ENCODE assay signal across 9 mouse cellular contexts in genomic region chr2:152412526-152413157, GRCm38 (mm10). TPM values are rescaled to one million over a fixed set of nuclear protein-coding genes. Genes with fewer than 3 reads are reported as not detected.
A peak's percentile ranks its signal among the peaks of the same experiment; 100 is the strongest.
DNase-seq lines count a peak whose midpoint lies in the region; ATAC-seq and TF ChIP-seq lines count a peak whose summit lies in the region.
"Had no signal": no experiment of that assay in that cellular context is flagged by ENCODE, and none has a peak within 500 bp of the region (broad histone marks: within the 10 kb centered on the region; RNA-seq: fewer than 3 reads in every experiment).

No protein-coding gene starts in this region.

- TF ChIP-seq EP300 in heart, postnatal 0 days (IDR thresholded peaks at IDR 0.05; ENCODE audit: low read depth): no peak

- peak overlapping the region; percentile 89 for H3K4me3 ChIP-seq in heart, postnatal 0 days (ENCODE audit: low read depth, low read length)
- H3K4me3 ChIP-seq in embryonic facial prominence, embryonic 13.5 days: peak overlapping the region; percentile 90
- peak overlapping the region; percentile 92 for H3K4me3 ChIP-seq in neural tube, embryonic 13.5 days

- H3K9ac ChIP-seq in heart, postnatal 0 days (replicated peaks; ENCODE audit: low read depth, low read length): peak overlapping the region; percentile 98
- peak overlapping the region; percentile 99 for H3K9ac ChIP-seq in embryonic facial prominence, embryonic 13.5 days
- peak overlapping the region; percentile 96 for H3K9ac ChIP-seq in neural tube, embryonic 13.5 days

- ATAC-seq in heart, postnatal 0 days (ENCODE audit: insufficient read depth, low read depth): no peak
- ATAC-seq in embryonic facial prominence, embryonic 13.5 days (ENCODE audit: insufficient number of reproducible peaks, insufficient read depth, low FRiP score, low TSS enrichment, low read depth): no peak
- ATAC-seq in neural tube, embryonic 13.5 days (ENCODE audit: low read depth): no peak

- no peaks in the 10 kb centered on the region for H3K36me3 ChIP-seq in heart, postnatal 0 days (replicated peaks; ENCODE audit: control insufficient read depth, insufficient read depth, low read length)
- H3K36me3 ChIP-seq in embryonic facial prominence, embryonic 13.5 days: no peaks in the 10 kb centered on the region
- H3K36me3 ChIP-seq in neural tube, embryonic 13.5 days: no peaks in the 10 kb centered on the region

- WGBS in heart, postnatal 0 days: 4% methylated on average over 15 of the region's 15 CpGs
- WGBS in embryonic facial prominence, embryonic 13.5 days: 2% methylated on average over 15 of the region's 15 CpGs
- 3% methylated on average over 15 of the region's 15 CpGs for WGBS in neural tube, embryonic 13.5 days

- peak overlapping the region; percentile 86 for H3K27ac ChIP-seq in heart, postnatal 0 days (ENCODE audit: low read depth)
- H3K27ac ChIP-seq in embryonic facial prominence, embryonic 13.5 days: peak overlapping the region; percentile 99
- peak overlapping the region; percentile 97 for H3K27ac ChIP-seq in neural tube, embryonic 13.5 days (replicated peaks)

- no peak for DNase-seq in heart, postnatal 0 days (ENCODE audit: low spot score)
- no peak for DNase-seq in heart, adult 9 months (ENCODE audit: low spot score in 2 of 2)
- peak; percentile 37 for DNase-seq in kidney, postnatal 10 days
- DNase-seq in B cell, adult 2 months: no peak
- DNase-seq in layer of hippocampus, postnatal 14 days (ENCODE audit: low spot score in 2 of 2): no peak
- DNase-seq in MN1 (ENCODE audit: low spot score): no peak

- H3K9me3 ChIP-seq in heart, postnatal 0 days (replicated peaks; ENCODE audit: control insufficient read depth, low read length): no peaks in the 10 kb centered on the region
- H3K9me3 ChIP-seq in embryonic facial prominence, embryonic 13.5 days: no peaks in the 10 kb centered on the region; the same call in none of the 2 replicates
- H3K9me3 ChIP-seq in neural tube, embryonic 13.5 days: no peaks in the 10 kb centered on the region

- peak overlapping the region; percentile 82 for H3K4me2 ChIP-seq in heart, postnatal 0 days (ENCODE audit: low read depth, low read length)
- peak overlapping the region; percentile 95 for H3K4me2 ChIP-seq in embryonic facial prominence, embryonic 13.5 days
- peak overlapping the region; percentile 98 for H3K4me2 ChIP-seq in neural tube, embryonic 13.5 days

- H3K4me1 ChIP-seq in heart, postnatal 0 days (ENCODE audit: control insufficient read depth, insufficient read depth): peaks cover 28% of the 10 kb centered on the region
- H3K4me1 ChIP-seq in embryonic facial prominence, embryonic 13.5 days: peaks cover 41% of the 10 kb centered on the region
- peaks cover 56% of the 10 kb centered on the region for H3K4me1 ChIP-seq in neural tube, embryonic 13.5 days (replicated peaks)

- no peaks in the 10 kb centered on the region for H3K27me3 ChIP-seq in heart, postnatal 0 days (ENCODE audit: control insufficient read depth, insufficient read depth, low read length)
- no peaks in the 10 kb centered on the region for H3K27me3 ChIP-seq in embryonic facial prominence, embryonic 13.5 days
- H3K27me3 ChIP-seq in neural tube, embryonic 13.5 days: no peaks in the 10 kb centered on the region

- no peak for TF ChIP-seq CTCF in heart, postnatal 0 days (IDR thresholded peaks at IDR 0.05; ENCODE audit: low read depth)

RNA-seq across cellular contexts. Expression of gene Zcchc3, which starts 2.2 kb away (rescaled TPM):
- 21.1 and 27.2 TPM in 2 replicates for total RNA-seq in heart, postnatal 0 days (2014; rRNA removed; ENCODE audit: low replicate concordance)
- 18.3 and 20.6 TPM in 2 replicates for polyA plus RNA-seq in heart, postnatal 0 days (2015; fragmentation: Nextera tagmentation; extraction: Ambion mirVana)
- 44.1 and 47.8 TPM in 2 replicates for polyA plus RNA-seq in embryonic facial prominence, embryonic 13.5 days (2015; fragmentation: Nextera tagmentation; extraction: Ambion mirVana)
- polyA plus RNA-seq in neural tube, embryonic 13.5 days (2015; fragmentation: Nextera tagmentation; extraction: Ambion mirVana): 21.5 and 24.5 TPM in 2 replicates
- total RNA-seq in layer of hippocampus, postnatal 14 days (2021): 10 to 100 TPM in 1 of 2 experiments, 1 to 10 TPM in 1; 9.8 to 10.8 TPM

RNA-seq across cellular contexts. Expression of gene 6820408C15Rik, which starts 2.7 kb away (rescaled TPM):
- 0.15 and 1.7 TPM in 2 replicates for total RNA-seq in heart, postnatal 0 days (2014; rRNA removed; ENCODE audit: low replicate concordance)
- polyA plus RNA-seq in heart, postnatal 0 days (2015; fragmentation: Nextera tagmentation; extraction: Ambion mirVana): 5.4 and 5.6 TPM in 2 replicates
- polyA plus RNA-seq in embryonic facial prominence, embryonic 13.5 days (2015; fragmentation: Nextera tagmentation; extraction: Ambion mirVana): 0.25 and 0.44 TPM in 2 replicates
- polyA plus RNA-seq in neural tube, embryonic 13.5 days (2015; fragmentation: Nextera tagmentation; extraction: Ambion mirVana): 0.67 and 0.83 TPM in 2 replicates
- total RNA-seq in layer of hippocampus, postnatal 14 days (2021): 1 to 10 TPM; 2.9 to 4.2 TPM
- total RNA-seq: neutrophil, adult 5-6 weeks had no signal

RNA-seq across cellular contexts. Expression of gene Sox12, which starts 14.8 kb away (rescaled TPM):
- 19.9 and 30.0 TPM in 2 replicates for total RNA-seq in heart, postnatal 0 days (2014; rRNA removed; ENCODE audit: low replicate concordance)
- 5.0 and 5.5 TPM in 2 replicates for polyA plus RNA-seq in heart, postnatal 0 days (2015; fragmentation: Nextera tagmentation; extraction: Ambion mirVana)
- 13.1 and 13.2 TPM in 2 replicates for polyA plus RNA-seq in embryonic facial prominence, embryonic 13.5 days (2015; fragmentation: Nextera tagmentation; extraction: Ambion mirVana)
- 14.9 and 15.3 TPM in 2 replicates for polyA plus RNA-seq in neural tube, embryonic 13.5 days (2015; fragmentation: Nextera tagmentation; extraction: Ambion mirVana)
- total RNA-seq in layer of hippocampus, postnatal 14 days (2021): 10 to 100 TPM; 21.4 to 23.1 TPM

RNA-seq across cellular contexts. Expression of gene Nrsn2, which starts 36.2 kb away (rescaled TPM):
- not detected in 2 replicates for total RNA-seq in heart, postnatal 0 days (2014; rRNA removed; ENCODE audit: low replicate concordance)
- polyA plus RNA-seq in heart, postnatal 0 days (2015; fragmentation: Nextera tagmentation; extraction: Ambion mirVana): 0.12 and 0.33 TPM in 2 replicates
- 2.1 and 2.3 TPM in 2 replicates for polyA plus RNA-seq in embryonic facial prominence, embryonic 13.5 days (2015; fragmentation: Nextera tagmentation; extraction: Ambion mirVana)
- polyA plus RNA-seq in neural tube, embryonic 13.5 days (2015; fragmentation: Nextera tagmentation; extraction: Ambion mirVana): 30.7 and 32.0 TPM in 2 replicates
- 10 to 100 TPM; 33.0 to 39.6 TPM for total RNA-seq in layer of hippocampus, postnatal 14 days (2021)
- total RNA-seq: neutrophil, adult 5-6 weeks had no signal

RNA-seq across cellular contexts. Expression of gene Defb23, which starts 51.8 kb away (rescaled TPM):
- not detected in 2 replicates for total RNA-seq in heart, postnatal 0 days (2014; rRNA removed; ENCODE audit: low replicate concordance)
- not detected in 2 replicates for polyA plus RNA-seq in heart, postnatal 0 days (2015; fragmentation: Nextera tagmentation; extraction: Ambion mirVana)
- not detected in 2 replicates for polyA plus RNA-seq in embryonic facial prominence, embryonic 13.5 days (2015; fragmentation: Nextera tagmentation; extraction: Ambion mirVana)
- not detected in 2 replicates for polyA plus RNA-seq in neural tube, embryonic 13.5 days (2015; fragmentation: Nextera tagmentation; extraction: Ambion mirVana)
- total RNA-seq in layer of hippocampus, postnatal 14 days (2021): not detected
- total RNA-seq: neutrophil, adult 5-6 weeks had no signal
